Mouse (Mus musculus) small intestine, adult 2 months (tissue): ENCODE measurements around the gene Sap18b. TPM values are rescaled to one million over a fixed set of nuclear protein-coding genes. Genes with fewer than 3 reads are reported as not detected.
"Not testable (repeated sequence)": the region's sequence is repeated elsewhere in the genome, so short reads cannot be mapped to it uniquely, and the experiment has no call there.

ENCODE experiments used
- H3K27ac ChIP-seq: fragments of 200-500 bp; 2 replicates; pipeline ENCODE4 v1.5.1; 2012; ENCODE audit warnings: low read depth, low read length, control low read depth, inconsistent platforms; ENCODE audit not compliant: insufficient read depth
- H3K27me3 ChIP-seq: fragments of 200-500 bp; 2 replicates; pipeline ENCODE4 v1.6.1; 2012; ENCODE audit warnings: mild to moderate bottlenecking, moderate library complexity, low read length, inconsistent platforms; ENCODE audit not compliant: control insufficient read depth, insufficient read depth
- H3K36me3 ChIP-seq: fragments of 200-500 bp; 2 replicates; pipeline ENCODE4 v1.6.1; 2012; ENCODE audit warnings: mild to moderate bottlenecking, low read length, control low read depth, inconsistent platforms; ENCODE audit not compliant: control insufficient read depth, insufficient read depth
- H3K4me1 ChIP-seq: fragments of 200-500 bp; 2 replicates; pipeline ENCODE4 v1.6.1; 2012; ENCODE audit warnings: low read length, inconsistent platforms, mixed read lengths; ENCODE audit not compliant: control insufficient read depth, insufficient read depth, insufficient read length
- H3K4me3 ChIP-seq: fragments of 200-500 bp; 2 replicates; pipeline ENCODE4 v1.5.1; 2012; ENCODE audit warnings: low read depth, mild to moderate bottlenecking, control low read depth, inconsistent platforms, low read length, moderate library complexity
- CTCF ChIP-seq: fragments of 200-500 bp; IDR thresholded peaks from 2 replicates; pipeline ENCODE4 v1.5.1; 2012; ENCODE audit warnings: low read depth, mild to moderate bottlenecking, control low read depth, inconsistent platforms, low read length, moderate library complexity, mixed read lengths; ENCODE audit not compliant: insufficient replicate concordance, insufficient read length; ENCODE audit errors: extremely low read depth
- POLR2A ChIP-seq: fragments of 200-500 bp; IDR thresholded peaks from 2 replicates; pipeline ENCODE4 v1.6.1; 2012; ENCODE audit warnings: low read depth, mild to moderate bottlenecking, control low read depth, inconsistent platforms, low read length, moderate library complexity
- WGBS: fragments of 180-500 bp; shearing (Covaris S2); methylation state at CpG from one replicate; pipeline ENCODE4 v1.1.7; 2018; 5-methylcytosine and 5-hydroxymethylcytosine counted together
- polyA plus RNA-seq: library from polyadenylated mRNA; depleted of rRNA; stranded (reverse); fragments of >200 nt; gene quantifications from 2 replicates; pipeline ENCODE4 v1.2.3, GENCODE M21; 2012; rRNA removed

Gene Sap18b
- 15.5 and 30.4 TPM in 2 replicates for polyA plus RNA-seq

GRCm38 (mm10) chr8:95825162-95825561, at the start of gene Sap18b:
Gene Sap18b, plus strand, starts transcription at chr8:95825346.
- 62% methylated on average over 25 of the region's 25 CpGs for WGBS
- not testable (repeated sequence) for H3K27me3 ChIP-seq

GRCm38 (mm10) chr8:95781085-95781484, 44.1 kb upstream of the Sap18b start:
- 88% methylated on average over 3 of the region's 3 CpGs for WGBS
- Histone ChIP-seq H3K36me3 (peaks cover 36% of the 10 kb centered on the region), H3K4me1 (peaks cover 2% of the 10 kb centered on the region; the same call in 1 of the 2 replicates), H3K27ac (no peak overlapping the region), H3K27me3 (no peaks in the 10 kb centered on the region), H3K4me3 (no peak overlapping the region)
- TF ChIP-seq POLR2A, result no peak
- TF ChIP-seq CTCF, result no peak

More at GRCm38 (mm10) chr8:95825162-95825561, at the start of gene Sap18b:
- not testable (repeated sequence) for H3K4me3 ChIP-seq, H3K27ac ChIP-seq, H3K36me3 ChIP-seq, H3K4me1 ChIP-seq

- WGBS, result 100% methylated on average over 2 of the region's 2 CpGs
- H3K27ac ChIP-seq, result no peak overlapping the region
Observed at GRCm38 (mm10) chr8:95781775-95782174, 43.4 kb upstream of the Sap18b start.

GRCm38 (mm10) chr8:95782628-95783027, 42.5 kb upstream of the Sap18b start:
- TF ChIP-seq CTCF (no peak), POLR2A (no peak)
- H3K4me3 ChIP-seq, result no peak overlapping the region
- H3K4me1 ChIP-seq, result peaks cover 2% of the 10 kb centered on the region; the same call in 1 of the 2 replicates
- H3K27ac ChIP-seq, result no peak overlapping the region
- H3K36me3 ChIP-seq, result peaks cover 43% of the 10 kb centered on the region
- H3K27me3 ChIP-seq, result no peaks in the 10 kb centered on the region

More at GRCm38 (mm10) chr8:95781775-95782174, 43.4 kb upstream of the Sap18b start:
- Histone ChIP-seq H3K4me3 (no peak overlapping the region), H3K27me3 (no peaks in the 10 kb centered on the region), H3K4me1 (peaks cover 2% of the 10 kb centered on the region; the same call in 1 of the 2 replicates), H3K36me3 (peaks cover 41% of the 10 kb centered on the region)
- no peak for TF ChIP-seq CTCF

GRCm38 (mm10) chr8:95785591-95785990, 39.6 kb upstream of the Sap18b start:
- H3K36me3 ChIP-seq, result peaks cover 45% of the 10 kb centered on the region

GRCm38 (mm10) chr8:95795333-95796061, 29.6 kb upstream of the Sap18b start:
- not testable (repeated sequence) for H3K27me3 ChIP-seq, H3K4me3 ChIP-seq, H3K27ac ChIP-seq, H3K4me1 ChIP-seq, H3K36me3 ChIP-seq
- 88% methylated on average over 5 of the region's 5 CpGs for WGBS

More at GRCm38 (mm10) chr8:95785591-95785990, 39.6 kb upstream of the Sap18b start:
- no peak for TF ChIP-seq POLR2A
- TF ChIP-seq CTCF, result no peak
- H3K27me3 ChIP-seq, result no peaks in the 10 kb centered on the region
- H3K4me3 ChIP-seq, result no peak overlapping the region
- WGBS, result 86% methylated on average over 3 of the region's 4 CpGs
- no peak overlapping the region for H3K27ac ChIP-seq
- H3K4me1 ChIP-seq, result peaks cover 2% of the 10 kb centered on the region; the same call in 1 of the 2 replicates

- Histone ChIP-seq H3K4me3 (no peak overlapping the region), H3K27me3 (no peaks in the 10 kb centered on the region), H3K36me3 (peaks cover 3% of the 10 kb centered on the region; the same call in 1 of the 2 replicates), H3K27ac (no peak overlapping the region), H3K4me1 (peaks cover 4% of the 10 kb centered on the region; the same call in 1 of the 2 replicates)
- TF ChIP-seq POLR2A (no peak), CTCF (no peak)
- 81% methylated on average over 6 of the region's 6 CpGs for WGBS
Observed at GRCm38 (mm10) chr8:95799117-95799516, 26.0 kb upstream of the Sap18b start.

- TF ChIP-seq POLR2A (no peak), CTCF (no peak)
- WGBS, result 47% methylated on average over 1 of the region's 1 CpGs
- Histone ChIP-seq H3K4me3 (no peak overlapping the region), H3K4me1 (peaks cover 8% of the 10 kb centered on the region; the same call in 1 of the 2 replicates), H3K36me3 (peaks cover 3% of the 10 kb centered on the region; the same call in 1 of the 2 replicates), H3K27ac (no peak overlapping the region), H3K27me3 (no peaks in the 10 kb centered on the region)
Observed at GRCm38 (mm10) chr8:95799891-95800290, 25.3 kb upstream of the Sap18b start.
